Mouse (Mus musculus) kidney, postnatal 0 days (tissue): ENCODE measurements around the gene Nanos3. TPM values are rescaled to one million over a fixed set of nuclear protein-coding genes. Genes with fewer than 3 reads are reported as not detected.

Experiments used
- ATAC-seq: fragments of 200-750 bp; cut with Nextera tagmentation; replicated peaks from 2 replicates; pipeline ENCODE4 v1.8.0; 2017; ENCODE audit warnings: low read depth, moderate number of reproducible peaks, moderate TSS enrichment, moderate library complexity; ENCODE audit not compliant: low FRiP score
- DNase-seq: peaks from one replicate; pipeline ENCODE4 v3.0.0-alpha.2; 2016; ENCODE audit warnings: low spot score
- H3K27ac ChIP-seq: fragments of 300-500 bp; sonication (generic); 2 replicates; pipeline ENCODE4 v1.5.1; 2014; ENCODE audit warnings: mild to moderate bottlenecking
- H3K27me3 ChIP-seq: fragments of 300-500 bp; sonication (generic); 2 replicates; pipeline ENCODE4 v1.6.1; 2014; ENCODE audit warnings: low read length, mixed read lengths; ENCODE audit not compliant: insufficient read depth
- H3K36me3 ChIP-seq: fragments of 300-500 bp; sonication (generic); 2 replicates; pipeline ENCODE4 v1.6.1; 2014; ENCODE audit warnings: low read length, mixed read lengths; ENCODE audit not compliant: insufficient read depth
- H3K4me1 ChIP-seq: fragments of 300-500 bp; sonication (generic); replicated peaks from 2 replicates; pipeline ENCODE4 v1.6.1; 2014; ENCODE audit warnings: antibody characterized with exemption, low read length, mixed read lengths; ENCODE audit not compliant: insufficient read depth
- H3K4me2 ChIP-seq: fragments of 300-500 bp; sonication (generic); 2 replicates; pipeline ENCODE4 v1.6.1; 2014; ENCODE audit warnings: mild to moderate bottlenecking, low read length, moderate library complexity, mixed read lengths
- H3K4me3 ChIP-seq: fragments of 300-500 bp; sonication (generic); replicated peaks from 2 replicates; pipeline ENCODE4 v1.5.1; 2014; ENCODE audit warnings: low read depth, low read length
- H3K9ac ChIP-seq: fragments of 300-500 bp; sonication (generic); 2 replicates; pipeline ENCODE4 v1.6.1; 2014; ENCODE audit warnings: low read depth, low read length
- H3K9me3 ChIP-seq: fragments of 300-500 bp; sonication (generic); replicated peaks from 2 replicates; pipeline ENCODE4 v1.6.1; 2016; ENCODE audit warnings: low read length, inconsistent platforms, mixed read lengths
- CTCF ChIP-seq: IDR thresholded peaks from 2 replicates; pipeline ENCODE4 v1.5.1; 2016; ENCODE audit warnings: antibody characterized with exemption, low read depth, mild to moderate bottlenecking, moderate library complexity
- WGBS: fragments of 180-500 bp; shearing (Covaris S2); extraction: QIAGEN DNeasy Blood & Tissue Kit; methylation state at CpG from one replicate; pipeline ENCODE4 v1.1.7; 2014; 5-methylcytosine and 5-hydroxymethylcytosine counted together
- microRNA counts: library from miRNA; unstranded; fragments of <30 nt; microRNA quantifications from one replicate; lab custom pipeline; 2015
- microRNA-seq: library from miRNA; unstranded; fragments of <30 nt; microRNA quantifications from one replicate; pipeline ENCODE4, GENCODE M21; 2016
- polyA plus RNA-seq: library from polyadenylated mRNA; unstranded; fragments of >200 nt; fragmentation: Nextera tagmentation; extraction: Ambion mirVana; gene quantifications from 2 replicates; pipeline ENCODE4 v1.2.1, GENCODE M21; 2015

Nanos3 gene
- polyA plus RNA-seq, 1 experiment from 2014 or later: 9.6 TPM

DNA sequence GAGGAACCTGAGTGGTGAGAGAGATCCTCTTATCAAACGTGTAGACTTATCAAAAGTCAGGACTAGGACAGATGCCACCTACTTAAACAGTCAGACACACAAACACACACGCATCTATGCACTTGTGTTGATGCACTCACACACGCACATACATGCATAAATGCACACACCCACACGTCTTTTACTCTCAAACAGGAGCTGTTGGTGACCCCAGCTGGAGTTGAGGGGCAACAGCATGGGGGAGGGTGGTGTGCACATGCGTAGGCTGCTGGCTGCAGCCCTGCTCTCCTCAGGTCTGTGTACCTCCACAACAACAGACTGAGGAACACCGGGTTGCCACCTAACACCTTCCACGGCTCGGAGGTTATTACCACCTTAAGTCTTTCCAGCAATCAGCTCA, 56.7 kb downstream of the Nanos3 start:
- ATAC-seq (no peak), DNase-seq (peak; percentile 9)
- Histone ChIP-seq H3K4me2 (no peak overlapping the region), H3K9me3 (no peaks in the 10 kb centered on the region), H3K9ac (no peak overlapping the region), H3K27me3 (no peaks in the 10 kb centered on the region), H3K27ac (no peak overlapping the region), H3K4me3 (no peak overlapping the region), H3K36me3 (peaks cover 9% of the 10 kb centered on the region; the same call in 1 of the 2 replicates), H3K4me1 (no peaks in the 10 kb centered on the region)
- WGBS: 51% methylated on average over 8 of the region's 8 CpGs
- peak; percentile 33; the same call in 1 of the 2 replicates for TF ChIP-seq CTCF

DNA sequence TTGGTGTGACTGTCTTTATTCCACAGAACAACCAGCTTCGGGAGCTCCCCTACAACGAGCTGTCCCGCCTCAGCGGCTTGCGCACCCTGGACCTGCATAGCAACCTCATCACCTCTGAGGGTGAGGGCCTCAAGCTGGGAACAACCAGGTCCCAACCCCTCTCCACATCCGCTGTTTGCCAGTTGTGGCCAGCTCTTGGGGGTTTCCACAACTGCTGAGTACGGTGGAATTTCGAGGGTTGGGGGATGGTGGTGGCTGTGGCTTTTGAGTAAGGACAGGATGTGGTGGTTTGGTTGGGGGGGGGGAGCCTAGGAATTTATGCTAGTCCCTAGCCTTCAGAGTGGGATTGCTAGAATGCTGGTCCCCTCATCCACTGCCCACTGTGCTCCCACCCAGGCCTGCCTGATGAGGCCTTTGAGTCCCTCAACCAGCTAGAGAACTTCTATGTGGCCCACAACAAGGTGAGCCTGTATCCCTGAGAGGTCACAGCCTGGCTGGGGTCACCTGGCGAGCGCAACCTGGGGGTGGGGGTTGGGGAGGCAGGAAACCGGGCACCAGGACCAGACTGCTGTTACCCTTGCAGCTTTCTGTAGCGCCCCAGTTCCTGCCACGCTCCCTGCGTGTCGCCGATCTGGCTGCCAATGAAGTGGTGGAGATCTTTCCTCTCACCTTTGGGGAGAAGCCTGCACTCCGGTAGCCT, 57.7 kb downstream of the Nanos3 start:
- H3K4me2 ChIP-seq: no peak overlapping the region
- no peak for TF ChIP-seq CTCF
- DNase-seq (no peak), ATAC-seq (no peak)
- no peak overlapping the region for H3K4me3 ChIP-seq
- no peak overlapping the region for H3K27ac ChIP-seq
- H3K36me3 ChIP-seq: no peaks in the 10 kb centered on the region; the same call in 1 of the 2 replicates
- H3K27me3 ChIP-seq: no peaks in the 10 kb centered on the region
- no peaks in the 10 kb centered on the region for H3K4me1 ChIP-seq
- no peak overlapping the region for H3K9ac ChIP-seq
- no peaks in the 10 kb centered on the region for H3K9me3 ChIP-seq
- WGBS: 58% methylated on average over 17 of the region's 17 CpGs

DNA sequence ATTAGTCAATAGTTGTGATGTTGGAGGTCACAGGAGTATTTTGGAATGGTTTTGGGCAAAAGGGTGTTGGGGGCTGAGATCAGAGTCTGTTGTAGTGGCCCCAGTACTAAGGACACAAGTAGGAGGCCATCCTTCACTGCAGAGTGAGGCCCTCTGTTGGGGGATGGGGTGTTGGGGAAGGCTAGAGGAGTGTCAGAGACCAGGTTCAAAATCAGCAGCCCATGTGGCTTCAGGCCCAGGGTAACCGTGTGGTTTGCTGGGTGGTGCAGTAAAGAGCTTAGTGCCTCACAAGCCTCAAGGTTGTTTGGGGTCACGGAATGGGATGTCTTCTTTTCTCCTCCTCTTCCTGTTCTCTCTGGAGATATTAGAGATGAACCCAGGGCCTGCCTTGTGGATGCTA, 58.3 kb downstream of the Nanos3 start:
- 60% methylated on average over 2 of the region's 2 CpGs for WGBS
- Histone ChIP-seq H3K27ac (no peak overlapping the region), H3K4me3 (no peak overlapping the region), H3K4me1 (no peaks in the 10 kb centered on the region), H3K9me3 (no peaks in the 10 kb centered on the region), H3K9ac (no peak overlapping the region), H3K36me3 (no peaks in the 10 kb centered on the region), H3K27me3 (no peaks in the 10 kb centered on the region), H3K4me2 (no peak overlapping the region)
- no peak for TF ChIP-seq CTCF
- DNase-seq: no peak
- no peak for ATAC-seq

DNA sequence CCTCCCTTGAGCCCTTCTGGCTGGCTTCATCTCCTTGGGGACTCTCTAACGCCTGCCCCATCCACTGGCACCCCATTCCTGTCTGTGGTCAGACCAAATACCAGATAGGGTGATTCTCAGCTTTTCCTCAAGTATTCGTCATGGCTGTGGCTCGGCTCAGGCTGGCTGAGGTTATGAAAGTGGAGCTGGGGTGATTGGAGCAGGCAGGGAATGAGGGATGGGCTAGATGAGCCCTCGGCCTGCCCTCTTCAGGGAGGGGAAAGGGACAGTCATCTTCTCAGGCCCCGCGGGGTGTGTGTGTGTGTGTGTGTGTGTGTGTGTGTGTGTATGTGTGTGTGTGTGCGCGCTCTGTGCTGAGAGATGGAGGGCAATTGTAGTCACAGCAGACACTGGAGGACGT, 59.4 kb downstream of the Nanos3 start, which contains the start of gene Podnl1:
Gene Podnl1 (plus strand): TSS at position 334 of the 400 bp plus-strand sequence.
- H3K27me3 ChIP-seq: no peaks in the 10 kb centered on the region
- H3K9me3 ChIP-seq: no peaks in the 10 kb centered on the region
- ATAC-seq (0 out of 2 replicates have a peak, but pooled peaks have one; percentile 33), DNase-seq (peak; percentile 34)
- no peak for TF ChIP-seq CTCF
- no peak within 1 kb of the TSS for H3K4me3 ChIP-seq
- no peak within 1 kb of the TSS for H3K9ac ChIP-seq
- H3K36me3 ChIP-seq: no peaks in the 10 kb centered on the region
- no peaks in the 10 kb centered on the region for H3K4me1 ChIP-seq
- 29% methylated on average over 9 of the region's 9 CpGs for WGBS
- H3K27ac ChIP-seq: no peak within 1 kb of the TSS
- H3K4me2 ChIP-seq: no peak within 1 kb of the TSS

MicroRNA genes within 50 kb of the gene (microRNA counts, 519-probe panel; counts per million panel counts)
- 3,943 counts per million, percentile 75 among the panel's probes with 10 or more counts for microRNA mmu-miR-181c (lab: Ali Mortazavi, UCI)
- microRNA mmu-miR-23a (lab: Ali Mortazavi, UCI): 6,477 counts per million, percentile 92 among the panel's probes with 10 or more counts
- 6,966 counts per million, percentile 94 among the panel's probes with 10 or more counts for microRNA mmu-miR-27a (lab: Ali Mortazavi, UCI)

Small RNAs within 50 kb of the gene (microRNA-seq; reads per million reads assigned to microRNA genes)
- gene Gm25110: not detected
- gene Mir181c: 4,563 reads per million, percentile 90 among the genes with 10 or more reads in this experiment
- 2,805 reads per million, percentile 87 among the genes with 10 or more reads in this experiment for gene Mir181d
- gene Mir23a: 13,119 reads per million, percentile 95 among the genes with 10 or more reads in this experiment
- gene Mir24-2: not detected
- gene Mir27a: 342 reads per million, percentile 66 among the genes with 10 or more reads in this experiment
- not detected for gene Mir3074-2

Other genes starting within 250 kb of the Nanos3 start
- gene Gm10644, start 230.0 kb downstream of the Nanos3 start, polyA plus RNA-seq: 0.46 and 0.47 TPM in 2 replicates
- 23.0 and 27.8 TPM in 2 replicates for gene Asf1b, start 229.7 kb downstream of the Nanos3 start, polyA plus RNA-seq
- 104 and 109 TPM in 2 replicates for gene Prkaca, start 212.2 kb downstream of the Nanos3 start, polyA plus RNA-seq
- 6.7 and 7.2 TPM in 2 replicates for gene Samd1, start 187.5 kb downstream of the Nanos3 start, polyA plus RNA-seq
- 1.1 and 1.7 TPM in 2 replicates for gene 1700067K01Rik, start 183.7 kb downstream of the Nanos3 start, polyA plus RNA-seq
- 15.8 and 21.0 TPM in 2 replicates for gene 2210011C24Rik, start 173.0 kb downstream of the Nanos3 start, polyA plus RNA-seq
- 12.7 and 15.7 TPM in 2 replicates for gene Palm3, start 163.7 kb downstream of the Nanos3 start, polyA plus RNA-seq
- 1.2 and 1.3 TPM in 2 replicates for gene Il27ra, start 142.6 kb downstream of the Nanos3 start, polyA plus RNA-seq
- not detected in 2 replicates for gene Rln3, start 140.2 kb downstream of the Nanos3 start, polyA plus RNA-seq
- 1.8 TPM in 2 replicates for gene Gm10643, start 120.1 kb downstream of the Nanos3 start, polyA plus RNA-seq
- 6.7 and 7.4 TPM in 2 replicates for gene Rfx1, start 118.4 kb downstream of the Nanos3 start, polyA plus RNA-seq
- gene Dcaf15, start 80.4 kb downstream of the Nanos3 start, polyA plus RNA-seq: 7.5 TPM in 2 replicates
- 0.05 and 0.14 TPM in 2 replicates for gene Podnl1, start 59.2 kb downstream of the Nanos3 start, polyA plus RNA-seq
- 17.2 and 19.1 TPM in 2 replicates for gene Cc2d1a, start 37.3 kb downstream of the Nanos3 start, polyA plus RNA-seq
- 1.3 and 1.6 TPM in 2 replicates for gene 4930432K21Rik, start 37.2 kb downstream of the Nanos3 start, polyA plus RNA-seq
- gene Zswim4, start 51.8 kb upstream of the Nanos3 start, polyA plus RNA-seq: 10.5 and 11.0 TPM in 2 replicates
- 373 and 388 TPM in 2 replicates for gene D8Ertd738e, start 64.5 kb upstream of the Nanos3 start, polyA plus RNA-seq
- 80.4 and 81.6 TPM in 2 replicates for gene Mri1, start 72.1 kb upstream of the Nanos3 start, polyA plus RNA-seq
- gene Ccdc130, start 85.2 kb upstream of the Nanos3 start, polyA plus RNA-seq: 17.4 and 20.2 TPM in 2 replicates
- 4.3 and 6.6 TPM in 2 replicates for gene Cacna1a, start 203.2 kb upstream of the Nanos3 start, polyA plus RNA-seq